ENCODE assay signal across 16 mouse cellular contexts in genomic region chr13:95975225-95975624, GRCm38 (mm10).
"Had no signal": no experiment of that assay in that cellular context is flagged by ENCODE, and none has a peak within 500 bp of the region (broad histone marks: within the 10 kb centered on the region; RNA-seq: fewer than 3 reads in every experiment).

No protein-coding gene starts in this region.

- H3K27me3 ChIP-seq: neural tube, embryonic 12.5 days; neural tube, embryonic 13.5 days; stomach, embryonic 15.5 days had no signal

- DNase-seq: retina, postnatal 1 day; right cerebral cortex, adult 18-20 months; right cerebral cortex, postnatal 14 days; right cerebral cortex, postnatal 25 days; right cerebral cortex, postnatal 4 days; spleen, adult 18-20 months; thymus, adult 18-20 months; thymus, adult 2 months; thymus, postnatal 14 days; thymus, postnatal 25 days; thymus, postnatal 36 days; thymus, postnatal 4 days had no signal

- H3K9me3 ChIP-seq: neural tube, embryonic 12.5 days; neural tube, embryonic 13.5 days; stomach, embryonic 15.5 days had no signal

- H3K36me3 ChIP-seq: neural tube, embryonic 12.5 days; stomach, embryonic 15.5 days had no signal

- H3K4me1 ChIP-seq: neural tube, embryonic 12.5 days; neural tube, embryonic 13.5 days; stomach, embryonic 15.5 days had no signal

- H3K4me3 ChIP-seq: neural tube, embryonic 12.5 days; neural tube, embryonic 13.5 days; stomach, embryonic 15.5 days had no signal

- H3K4me2 ChIP-seq: neural tube, embryonic 12.5 days; neural tube, embryonic 13.5 days; stomach, embryonic 15.5 days had no signal

- H3K9ac ChIP-seq: neural tube, embryonic 12.5 days; neural tube, embryonic 13.5 days; stomach, embryonic 15.5 days had no signal

- H3K27ac ChIP-seq: neural tube, embryonic 12.5 days; neural tube, embryonic 13.5 days; stomach, embryonic 15.5 days; stomach, postnatal 0 days had no signal
